Mouse (Mus musculus) layer of hippocampus, adult 9-10 months (tissue): ENCODE measurements around the gene Lrp3.
"Not testable (repeated sequence)": the region's sequence is repeated elsewhere in the genome, so short reads cannot be mapped to it uniquely, and the experiment has no call there.

Experiments
- DNase-seq: peaks from one replicate; pipeline ENCODE4 v3.0.0; 2022; ENCODE audit warnings: low spot score

Lrp3 gene

DNA sequence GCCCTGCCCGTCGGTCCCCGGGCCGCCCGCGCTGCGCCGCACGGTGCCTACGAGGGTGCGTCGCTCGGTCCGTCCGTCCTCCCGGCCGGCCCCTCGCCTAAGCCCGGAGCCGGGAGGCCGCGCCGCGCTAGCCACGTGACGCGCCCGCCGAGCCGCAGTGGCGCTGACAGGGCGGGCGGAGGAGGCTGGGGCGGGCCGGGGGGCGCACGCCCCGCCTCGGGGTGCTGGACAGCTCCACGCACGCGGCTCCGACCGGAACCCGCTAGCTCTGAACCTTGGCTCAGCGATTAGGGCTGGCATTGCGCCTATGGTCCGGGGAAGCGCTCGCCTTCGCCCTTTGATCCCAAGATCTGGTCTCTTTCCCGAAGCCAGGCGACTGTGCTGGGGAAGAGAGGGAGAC, at the start of gene Lrp3:
Lrp3 (minus strand) TSS at position 274 of the 400 bp plus-strand sequence.
- DNase-seq: no peak

DNA sequence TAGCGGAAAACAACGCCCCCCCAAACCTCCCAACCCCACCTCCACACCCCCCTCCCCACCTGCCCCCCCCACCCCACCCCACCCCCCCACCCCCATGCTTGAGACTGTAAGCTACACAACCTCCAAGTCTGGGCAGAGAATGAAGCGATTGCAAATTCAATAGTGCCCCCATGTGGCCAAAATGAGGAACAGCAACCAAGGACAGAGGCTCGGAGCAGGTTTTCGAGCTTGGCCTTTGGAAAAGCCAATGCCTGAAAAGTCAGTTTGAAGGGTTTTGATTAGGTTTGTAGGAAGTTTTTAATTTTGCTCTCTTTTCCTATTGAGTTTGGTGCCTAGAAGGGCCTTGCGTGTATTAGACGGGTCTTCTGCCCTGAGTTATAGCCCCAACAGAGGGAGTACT, 49.4 kb upstream of the Lrp3 start:
- DNase-seq: no peak

DNA sequence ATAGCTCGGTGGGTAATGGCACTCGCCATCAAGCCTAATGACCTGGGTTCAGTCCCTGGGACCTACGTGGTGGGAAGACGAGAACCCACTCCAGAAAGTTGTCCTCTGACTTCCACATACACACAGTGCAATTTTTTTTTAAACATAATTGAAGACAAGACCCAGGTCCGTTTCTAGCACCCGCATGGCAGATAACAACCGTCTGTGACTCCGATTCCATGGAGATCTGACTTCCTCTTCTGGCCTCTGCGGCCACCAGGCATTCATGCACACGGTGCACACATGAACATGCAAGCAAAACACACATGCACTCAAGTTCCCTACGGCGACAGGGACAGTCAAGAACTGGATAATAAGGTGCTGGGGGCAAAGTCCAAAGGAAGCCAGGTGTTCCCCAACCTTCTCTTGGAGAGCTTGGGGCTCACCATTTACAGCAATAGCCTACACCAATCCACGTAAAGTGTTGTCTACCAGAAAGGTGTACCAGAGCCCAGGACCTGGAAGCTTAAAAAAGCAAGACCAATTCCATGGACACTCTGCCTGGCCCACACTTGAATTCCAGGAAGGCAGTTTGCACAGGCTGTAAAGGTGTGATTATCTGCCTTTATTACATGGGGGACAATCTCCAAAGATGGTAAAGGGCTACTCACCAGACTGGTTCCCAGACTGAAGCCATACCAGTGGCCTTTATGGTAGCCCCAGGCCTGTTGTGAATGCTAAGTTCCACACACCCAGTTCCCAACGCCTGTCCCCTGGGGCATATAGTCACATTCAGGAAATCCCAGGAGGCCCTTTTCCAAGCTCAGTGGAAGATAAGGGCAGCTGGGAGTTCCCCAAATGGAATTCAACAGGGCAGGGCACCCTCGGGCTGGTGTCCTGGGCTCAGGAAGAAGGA, 48.5 kb upstream of the Lrp3 start:
- DNase-seq: no peak

DNA sequence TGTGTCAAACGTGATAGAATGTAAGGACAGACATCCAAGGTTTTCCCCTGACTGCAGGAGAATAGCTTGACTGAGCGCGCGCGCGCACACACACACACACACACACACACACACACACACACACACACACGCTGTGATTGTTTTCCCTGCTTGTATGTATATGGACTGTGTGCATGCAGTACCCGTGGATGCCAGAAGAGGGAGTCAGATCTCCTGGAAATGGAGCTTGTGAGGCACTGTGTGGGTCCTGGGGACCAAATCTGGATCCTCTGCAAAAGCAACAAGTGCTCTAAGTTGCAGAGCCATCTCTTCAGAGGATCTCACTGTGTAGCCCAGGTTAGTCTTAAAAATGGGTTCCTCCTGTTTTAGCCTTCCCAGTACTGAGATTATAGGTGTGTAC, 44.1 kb upstream of the Lrp3 start:
- DNase-seq: no peak

DNA sequence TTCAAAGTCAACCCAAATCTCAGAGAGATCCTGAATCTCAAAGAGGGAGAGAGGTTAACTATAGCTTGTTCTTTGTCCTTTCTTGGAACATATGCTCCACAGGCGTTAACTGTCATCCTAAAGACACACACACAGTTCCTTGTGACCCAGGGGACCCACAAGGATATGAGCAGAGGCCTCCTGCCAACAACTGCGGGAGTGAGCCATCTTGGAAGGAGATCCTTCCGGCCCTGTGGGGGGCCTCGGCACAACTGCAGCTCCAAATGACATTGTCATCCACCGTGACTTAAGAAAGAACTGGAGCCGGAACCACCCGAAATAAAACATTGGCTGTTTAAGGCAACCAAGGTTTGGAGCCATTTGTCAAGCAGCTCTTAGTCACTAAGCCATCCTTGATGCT, 43.0 kb upstream of the Lrp3 start:
- no peak for DNase-seq

DNA sequence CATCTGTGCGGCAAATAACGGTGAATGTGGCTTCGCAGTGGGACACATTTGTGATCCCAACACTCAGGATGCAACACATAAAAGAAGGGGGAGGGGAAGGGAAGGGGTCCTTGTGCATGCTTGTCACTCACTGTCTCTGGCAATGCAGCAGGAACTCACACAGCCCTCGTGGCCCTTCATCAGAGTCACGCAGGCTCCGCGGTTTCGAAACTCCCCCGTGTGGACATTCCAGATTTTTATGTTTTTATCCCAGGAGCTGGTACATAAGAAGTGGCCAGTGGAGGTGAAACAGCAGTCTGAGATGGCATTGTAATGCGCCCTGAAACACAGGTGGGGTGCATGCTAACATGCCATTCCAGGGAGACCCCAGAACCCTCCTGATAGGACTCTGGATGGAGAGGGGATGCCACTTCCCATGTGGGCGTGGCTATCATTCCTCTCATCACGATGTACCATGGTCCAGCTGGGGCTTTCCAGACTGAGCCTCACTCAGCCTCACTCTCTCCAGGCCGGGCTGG, 36.8 kb upstream of the Lrp3 start:
- DNase-seq: no peak

DNA sequence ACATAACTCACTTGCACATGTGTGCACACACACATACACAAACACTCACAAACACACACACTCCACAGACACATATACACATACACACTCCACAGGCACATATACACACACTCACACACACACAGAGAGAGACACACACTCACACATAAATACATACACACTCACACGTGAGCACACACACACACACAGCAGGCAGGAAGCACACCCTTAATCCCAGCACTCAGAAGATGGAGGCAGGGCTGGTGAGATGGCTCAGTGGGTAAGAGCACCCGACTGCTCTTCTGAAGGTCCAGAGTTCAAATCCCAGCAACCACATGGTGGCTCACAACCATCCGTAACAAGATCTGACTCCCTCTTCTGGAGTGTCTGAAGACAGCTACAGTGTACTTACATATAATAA, 22.6 kb upstream of the Lrp3 start:
- not testable (repeated sequence) for DNase-seq

DNA sequence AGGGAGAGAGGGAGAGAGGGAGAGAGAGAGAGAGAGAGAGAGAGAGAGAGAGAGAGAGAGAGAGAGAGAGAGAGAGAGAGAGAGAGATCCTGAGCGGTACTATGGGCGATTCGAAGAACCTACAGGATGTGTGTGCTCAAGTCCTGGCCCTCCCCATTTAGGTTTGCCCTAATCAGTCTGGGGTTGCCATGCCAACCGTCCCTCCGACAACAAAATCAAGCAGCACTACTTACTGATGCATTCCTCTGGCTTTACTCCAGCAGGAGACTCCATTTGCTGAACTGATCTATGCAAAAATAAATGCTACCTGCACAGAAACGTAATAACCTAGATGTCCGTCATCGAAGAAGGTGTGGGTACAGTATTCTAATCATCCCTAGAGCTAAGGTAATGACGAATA, 20.0 kb upstream of the Lrp3 start:
- DNase-seq: peak; percentile 59

DNA sequence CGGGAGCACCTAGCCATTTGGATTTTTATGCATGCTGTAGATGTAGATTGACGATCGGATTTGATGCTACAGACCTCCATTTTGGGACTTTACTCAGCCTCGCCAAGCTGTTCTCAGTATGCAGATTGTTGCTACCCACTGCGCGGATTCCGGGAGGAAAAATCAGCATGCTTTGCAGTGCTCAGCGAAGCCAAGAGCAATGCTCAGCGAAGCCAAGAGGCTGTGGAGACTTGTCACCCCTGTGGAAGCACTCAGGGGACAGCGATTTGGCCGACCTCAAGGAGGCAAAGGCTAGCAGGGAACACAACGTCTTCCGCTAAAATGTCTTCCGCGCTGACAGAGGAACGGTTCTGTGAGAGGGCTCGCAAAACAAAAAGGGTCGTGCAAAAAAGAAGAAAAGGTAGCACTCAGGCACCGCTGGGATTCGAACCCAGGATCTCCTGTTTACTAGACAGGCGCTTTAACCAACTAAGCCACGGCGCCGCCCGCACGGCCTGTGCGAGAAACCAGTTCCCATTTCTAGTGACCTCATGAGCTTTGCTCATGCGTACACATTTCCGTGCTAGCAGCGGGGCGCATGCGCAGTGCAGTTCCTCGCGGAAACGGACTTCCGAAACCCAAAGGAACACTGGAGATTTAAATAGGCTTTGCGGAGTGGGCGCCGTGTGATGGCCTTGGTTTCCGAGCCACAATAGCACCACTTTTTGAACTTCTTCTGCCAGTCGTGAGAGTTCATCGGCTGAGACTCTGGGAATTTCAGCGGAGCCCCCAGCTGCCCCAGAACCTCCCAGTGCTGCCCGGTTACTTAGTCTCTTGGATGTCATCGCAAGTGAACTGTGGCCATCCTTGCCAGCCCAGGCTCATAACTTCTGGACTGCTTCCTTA, 19.3 kb upstream of the Lrp3 start:
- peak; percentile 100 for DNase-seq

DNA sequence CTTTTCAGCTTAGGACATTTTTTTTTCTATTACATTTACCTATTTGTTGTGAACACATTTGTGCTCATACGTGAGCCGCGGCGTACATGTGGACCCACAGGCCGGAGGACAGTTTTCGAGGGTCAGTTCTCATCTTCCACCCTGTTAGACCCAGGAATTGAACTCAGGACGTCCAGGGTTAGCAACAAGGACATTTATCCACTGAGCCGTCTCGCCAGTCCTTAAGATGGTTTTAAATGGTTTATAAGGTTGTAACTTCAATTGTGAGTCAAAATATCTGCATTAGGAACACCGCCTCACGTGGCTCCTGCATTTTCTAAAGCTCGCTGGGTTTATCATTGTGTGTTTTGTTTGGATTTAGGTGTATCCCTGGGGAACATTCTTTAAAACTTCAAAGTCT, 18.6 kb upstream of the Lrp3 start:
- DNase-seq: no peak

DNA sequence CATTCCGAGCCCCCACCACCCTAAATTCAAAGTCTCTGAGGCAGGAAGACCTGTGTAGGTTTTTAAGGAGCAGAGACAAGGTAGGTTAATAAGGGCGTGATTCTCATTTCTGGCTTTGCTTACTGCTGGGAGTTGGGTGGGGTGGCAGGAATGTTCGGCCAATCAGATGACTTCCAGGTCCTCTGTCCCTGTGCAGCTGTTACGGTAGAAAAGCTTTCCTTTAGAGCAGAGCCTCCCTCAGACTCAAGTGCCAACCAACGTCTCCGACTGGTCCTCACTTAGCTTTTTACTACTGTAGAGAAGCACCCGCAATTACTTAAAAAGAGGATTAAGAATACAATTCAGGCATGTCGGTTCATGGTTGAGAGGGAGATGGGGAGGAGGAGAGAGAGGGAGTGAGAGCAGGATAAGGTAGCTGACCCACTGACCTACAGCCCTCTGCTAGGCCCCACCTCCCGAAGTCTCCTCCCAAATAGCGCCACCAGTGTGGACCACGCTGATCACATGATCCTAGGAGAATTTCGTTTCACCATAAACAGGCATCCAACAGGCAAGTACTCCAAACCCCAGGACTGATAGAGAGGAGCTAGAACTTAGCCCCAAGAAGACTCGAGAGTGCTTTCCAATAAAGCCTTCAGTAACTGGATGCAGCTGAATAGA, 17.6 kb upstream of the Lrp3 start:
- no peak for DNase-seq

DNA sequence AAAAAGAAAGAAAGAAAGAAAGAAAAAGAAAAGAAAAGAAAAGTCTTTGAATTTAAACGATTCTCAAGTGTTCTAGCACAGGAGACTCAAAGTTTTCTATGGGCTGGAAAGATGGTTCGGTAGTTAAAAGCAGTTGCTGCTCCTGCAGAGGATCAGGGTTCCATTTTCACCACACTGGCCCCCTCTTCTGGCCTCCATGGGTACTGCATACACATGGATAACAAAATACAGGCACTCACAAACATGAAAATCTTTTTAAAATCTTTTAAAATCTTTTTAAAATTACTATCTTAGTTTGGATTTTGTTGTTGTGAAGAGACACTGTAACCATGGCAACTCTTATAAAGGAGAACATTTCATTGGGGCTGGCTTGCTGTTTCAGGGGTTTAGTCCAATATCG, 15.0 kb upstream of the Lrp3 start:
- DNase-seq: no peak

DNA sequence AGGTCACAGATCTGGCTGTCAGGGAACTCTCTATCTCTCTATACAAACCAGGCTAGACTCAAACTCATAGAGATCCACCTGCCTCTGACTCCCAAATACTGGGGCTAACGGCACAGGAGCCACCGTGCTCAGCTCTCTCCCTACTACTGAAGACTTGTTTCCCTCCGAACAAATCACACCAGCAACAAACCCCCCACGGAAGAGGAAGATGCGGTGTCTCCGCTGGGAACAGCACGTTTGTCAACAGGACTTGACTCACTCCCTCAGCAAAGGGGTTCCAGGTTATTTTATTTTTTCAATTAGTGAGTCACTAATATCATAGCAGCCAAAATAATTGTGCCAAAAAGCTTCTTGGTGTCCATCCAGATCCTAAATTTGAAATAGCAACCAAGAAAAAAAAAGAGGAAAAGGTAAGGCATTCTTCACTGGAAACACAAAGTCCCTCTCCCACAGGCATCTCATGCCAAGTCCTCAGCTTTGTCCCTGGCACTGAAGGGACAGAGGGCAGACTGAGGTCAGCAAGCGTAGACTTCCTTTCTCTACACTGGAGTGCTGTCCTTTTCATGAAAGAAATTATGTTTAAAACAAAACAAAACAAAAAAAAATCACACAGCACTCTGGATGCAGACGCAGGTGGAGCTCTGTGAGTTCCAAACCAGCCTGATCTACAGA, 5.5 kb upstream of the Lrp3 start:
- no peak for DNase-seq

DNA sequence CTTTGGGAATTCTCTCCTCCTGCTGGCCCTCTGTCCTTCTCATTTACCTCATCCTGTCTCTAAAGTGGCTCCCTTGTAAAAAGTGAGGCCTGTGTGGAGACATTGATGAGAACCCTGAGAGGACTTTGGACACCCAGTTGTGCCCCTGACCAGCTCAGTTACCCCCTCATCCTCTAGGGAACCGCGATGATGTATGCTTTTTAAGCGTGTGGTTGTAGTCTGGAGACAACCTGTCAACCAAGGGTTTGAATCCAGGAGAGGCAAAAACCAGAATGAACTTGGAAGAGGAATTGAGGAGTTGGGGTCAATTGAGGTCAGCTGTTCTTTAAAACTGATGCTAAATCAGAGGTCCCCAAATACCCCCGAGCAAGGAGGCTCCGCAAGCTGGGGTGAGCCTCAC, 433 bp upstream of the Lrp3 start:
- no peak for DNase-seq

DNA sequence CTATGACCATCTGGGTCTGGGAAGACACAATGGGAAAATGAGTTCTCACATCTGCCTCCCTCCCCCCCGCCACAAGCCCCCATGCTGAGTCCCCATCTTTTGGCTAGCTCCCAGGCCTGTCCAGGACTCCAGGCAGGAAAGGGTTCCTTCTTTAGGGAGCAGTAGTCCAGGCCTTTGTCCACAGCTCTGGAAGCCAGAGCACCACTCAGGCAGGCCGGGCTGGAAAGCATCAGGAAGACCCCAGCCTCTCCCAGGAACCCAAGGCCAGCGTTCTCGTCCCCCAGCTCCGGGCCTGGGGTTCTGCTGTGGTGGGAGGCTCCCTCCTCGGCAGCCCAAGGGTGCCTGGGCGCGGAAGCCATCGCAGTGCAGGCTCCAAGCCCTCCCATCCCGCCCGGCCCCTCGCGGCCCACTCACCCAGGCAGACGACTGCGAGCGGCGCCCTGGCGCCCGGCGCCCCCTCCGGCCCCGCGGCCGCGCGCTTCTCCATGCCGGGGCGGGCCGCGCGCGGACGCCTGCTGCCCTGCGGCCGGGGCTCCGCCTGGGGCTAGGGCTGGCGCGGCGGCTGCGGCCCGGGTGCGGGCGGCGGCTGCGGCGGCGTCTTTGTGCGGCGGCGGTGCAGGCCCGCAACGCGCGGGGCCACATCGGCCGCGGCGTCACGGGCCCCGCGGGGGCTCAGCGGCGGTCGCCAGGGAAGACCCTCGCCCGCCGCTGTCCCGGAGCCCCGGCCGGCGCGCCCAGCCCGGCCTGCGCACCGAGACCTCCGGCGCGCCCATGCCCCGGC, 666 bp downstream of the Lrp3 start:
- no peak for DNase-seq

DNA sequence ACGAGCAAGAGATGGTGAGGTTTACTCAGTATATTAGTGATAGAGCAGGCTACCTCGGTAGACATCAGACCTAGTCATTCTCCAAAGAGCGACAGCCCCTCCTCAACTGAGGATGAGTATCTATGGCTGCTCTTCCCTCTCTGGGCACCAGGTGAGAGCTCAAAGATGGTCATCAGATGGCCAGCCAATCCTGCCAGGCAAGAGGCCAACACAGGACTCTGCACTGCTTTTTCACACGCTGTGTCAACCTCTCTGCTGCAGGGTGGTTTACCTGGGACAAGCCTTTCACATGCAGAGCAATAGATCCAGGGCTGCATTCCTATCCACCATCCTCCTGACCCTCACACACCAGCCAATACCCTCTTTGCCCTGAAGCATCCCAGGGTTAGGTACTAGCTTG, 3.5 kb downstream of the Lrp3 start:
- DNase-seq: no peak

DNA sequence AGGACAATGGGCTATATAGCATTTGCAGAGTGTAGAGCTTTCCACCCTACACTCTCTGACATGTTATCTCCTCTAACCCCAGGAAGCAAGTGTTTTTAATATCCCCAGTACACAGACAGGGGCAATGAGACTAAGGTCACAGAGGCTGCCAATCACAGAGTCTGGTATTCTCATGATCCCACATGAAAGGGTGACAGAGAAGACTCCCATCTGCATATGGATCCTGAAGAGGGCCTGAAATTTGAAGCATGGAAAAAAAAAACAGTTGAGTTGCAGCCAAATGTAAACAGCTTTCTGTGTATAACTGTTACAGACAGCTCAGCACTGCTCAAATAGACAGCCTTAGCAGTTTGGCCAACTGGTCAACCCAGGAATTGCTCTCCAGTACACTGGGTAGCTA, 15.5 kb downstream of the Lrp3 start:
- no peak for DNase-seq

DNA sequence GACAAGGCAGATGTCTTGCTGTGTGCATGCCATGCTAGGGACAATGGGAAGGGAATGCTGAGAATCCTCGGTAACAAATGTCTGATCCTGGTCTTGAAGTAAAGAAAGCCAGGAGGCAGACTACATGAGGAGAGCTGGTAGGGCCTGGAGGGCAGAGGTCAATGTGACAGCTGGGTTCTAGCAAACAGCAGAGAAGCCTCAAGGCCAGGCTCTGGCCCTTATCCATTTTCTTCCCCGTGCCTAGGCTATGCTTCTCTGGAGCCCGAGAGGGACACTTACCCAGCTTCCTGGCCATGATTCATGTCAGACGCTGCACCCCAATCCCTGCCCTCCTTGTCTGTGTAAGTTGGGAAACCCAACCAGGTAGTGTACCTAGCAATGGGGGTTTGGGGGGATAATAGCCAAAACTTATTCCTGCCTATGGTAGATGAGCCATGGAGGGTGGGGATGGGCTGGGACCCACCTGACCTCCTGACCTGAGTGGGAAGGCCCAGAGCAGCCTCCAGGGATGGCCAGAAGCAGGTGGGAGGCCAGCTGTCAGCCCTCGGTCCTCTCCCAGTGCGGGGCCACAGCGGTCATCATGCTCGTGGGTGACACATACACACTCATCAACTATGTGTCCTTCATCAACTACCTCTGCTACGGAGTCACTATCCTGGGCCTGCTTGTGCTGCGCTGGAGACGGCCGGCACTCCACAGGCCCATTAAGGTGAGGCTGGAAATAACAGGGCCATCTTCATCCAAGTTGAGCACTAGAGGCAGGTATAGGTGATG, 16.1 kb downstream of the Lrp3 start:
- DNase-seq: no peak

DNA sequence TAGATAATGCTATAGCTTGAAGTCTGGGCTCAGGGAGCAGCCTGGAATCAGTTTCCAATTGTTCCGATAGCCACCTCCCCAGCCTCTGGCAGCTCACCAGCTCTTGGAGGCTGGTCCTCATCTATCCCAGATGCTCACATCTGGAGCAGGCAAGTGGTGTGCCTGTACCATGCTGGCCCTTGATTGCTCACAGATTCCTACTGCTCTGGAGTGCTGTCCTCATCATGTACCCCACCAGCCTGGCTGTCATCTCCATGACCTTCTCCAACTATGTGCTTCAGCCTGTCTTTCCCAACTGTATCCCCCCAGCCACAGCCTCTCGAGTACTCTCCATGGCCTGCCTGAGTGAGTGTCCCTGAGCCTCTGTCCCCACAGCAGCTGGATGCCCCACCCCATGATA, 18.3 kb downstream of the Lrp3 start:
- no peak for DNase-seq

DNA sequence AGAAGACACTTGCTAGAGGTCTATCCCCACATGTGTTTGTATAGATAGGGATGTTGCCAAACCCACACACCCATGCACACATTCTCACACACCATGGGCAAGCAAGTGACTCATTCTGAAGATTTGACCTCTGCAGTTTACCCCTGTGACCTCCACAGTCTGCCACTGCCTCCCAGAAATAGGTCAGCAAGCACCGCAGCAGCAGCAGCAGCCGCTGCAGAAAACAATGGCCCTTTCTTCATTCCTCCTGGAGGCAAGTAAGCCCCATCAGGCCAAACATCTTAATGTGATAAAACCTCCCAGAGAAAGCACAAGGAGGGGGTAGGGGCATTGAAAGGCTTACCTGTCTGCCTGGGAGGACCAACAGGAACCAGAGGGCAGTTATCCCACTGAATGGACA, 24.0 kb downstream of the Lrp3 start:
- no peak for DNase-seq
